Mouse (Mus musculus): ENCODE measurements around the gene Pth2r. TPM values are rescaled to one million over a fixed set of nuclear protein-coding genes. Genes with fewer than 3 reads are reported as not detected.
A peak's percentile ranks its signal among the peaks of the same experiment; 100 is the strongest.

Pth2r gene
- polyA plus RNA-seq (2014; fragmentation: Nextera tagmentation; extraction: Ambion mirVana): 0.10 and 0.18 TPM in 2 replicates

GRCm38 (mm10) chr1:65281756-65282155 is at the start of gene Pth2r:
Pth2r (plus strand) TSS chr1:65282056.
- no peak within 1 kb of the TSS for H3K4me2 ChIP-seq (ENCODE audit: low read depth, low read length)
- WGBS: 84% methylated on average over 6 of the region's 6 CpGs
- H3K36me3 ChIP-seq (ENCODE audit: control insufficient read depth, insufficient read depth, low read length): 0 out of 2 replicates have a peak, but pooled peaks cover 10% of the 10 kb centered on the region
- ATAC-seq (ENCODE audit: low read depth) (no peak), DNase-seq (ENCODE audit: low spot score) (no peak)
- no peaks in the 10 kb centered on the region for H3K4me1 ChIP-seq (ENCODE audit: control insufficient read depth, insufficient read depth, low read length)
- no peak within 1 kb of the TSS for H3K27ac ChIP-seq (replicated peaks; ENCODE audit: low read depth, low read length)
- H3K9ac ChIP-seq (ENCODE audit: low read depth, low read length): no peak within 1 kb of the TSS
- H3K9me3 ChIP-seq (ENCODE audit: control insufficient read depth, low read length): no peaks in the 10 kb centered on the region
- no peak within 1 kb of the TSS for H3K4me3 ChIP-seq (ENCODE audit: low read depth, low read length)
- no peaks in the 10 kb centered on the region for H3K27me3 ChIP-seq (replicated peaks; ENCODE audit: control insufficient read depth, insufficient read depth, low read length)

- no peak overlapping the region for H3K9ac ChIP-seq (ENCODE audit: low read depth, low read length)
- H3K4me1 ChIP-seq (ENCODE audit: control insufficient read depth, insufficient read depth, low read length): no peaks in the 10 kb centered on the region
- H3K36me3 ChIP-seq (ENCODE audit: control insufficient read depth, insufficient read depth, low read length): peaks cover 31% of the 10 kb centered on the region
- ATAC-seq (ENCODE audit: low read depth) (no peak), DNase-seq (ENCODE audit: low spot score) (peak; percentile 17)
- no peaks in the 10 kb centered on the region for H3K27me3 ChIP-seq (replicated peaks; ENCODE audit: control insufficient read depth, insufficient read depth, low read length)
- H3K4me3 ChIP-seq (ENCODE audit: low read depth, low read length): no peak overlapping the region
- H3K4me2 ChIP-seq (ENCODE audit: low read depth, low read length): no peak overlapping the region
- 72% methylated on average over 3 of the region's 3 CpGs for WGBS
- no peak overlapping the region for H3K27ac ChIP-seq (replicated peaks; ENCODE audit: low read depth, low read length)
- no peaks in the 10 kb centered on the region for H3K9me3 ChIP-seq (ENCODE audit: control insufficient read depth, low read length)
Measured at GRCm38 (mm10) chr1:65237712-65238111, 44.1 kb upstream of the Pth2r start.

DNA sequence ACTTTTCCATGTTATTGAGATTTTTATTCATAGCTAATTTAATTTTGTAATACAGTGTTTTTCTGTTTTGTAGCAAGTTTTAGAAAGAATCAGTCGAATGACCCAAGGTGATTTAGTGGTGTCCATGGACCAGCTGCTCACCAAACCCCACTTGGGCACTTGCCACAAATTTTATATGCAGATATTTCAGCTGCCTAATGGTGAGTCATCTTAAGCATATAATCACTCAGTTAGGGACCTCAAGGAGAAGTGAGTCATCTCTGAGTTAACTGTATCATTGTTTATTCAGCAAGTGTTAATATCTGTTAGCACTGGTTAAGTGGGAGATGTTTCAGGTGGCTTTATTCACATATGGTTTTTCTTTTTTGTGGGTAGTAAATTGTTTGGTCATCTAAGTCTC is 36.2 kb upstream of the Pth2r start:
- DNase-seq (ENCODE audit: low spot score) (no peak), ATAC-seq (ENCODE audit: low read depth) (no peak)
- Histone ChIP-seq H3K27ac (replicated peaks; ENCODE audit: low read depth, low read length) (no peak overlapping the region), H3K4me1 (ENCODE audit: control insufficient read depth, insufficient read depth, low read length) (no peaks in the 10 kb centered on the region), H3K4me2 (ENCODE audit: low read depth, low read length) (no peak overlapping the region), H3K4me3 (ENCODE audit: low read depth, low read length) (no peak overlapping the region), H3K9ac (ENCODE audit: low read depth, low read length) (no peak overlapping the region), H3K27me3 (replicated peaks; ENCODE audit: control insufficient read depth, insufficient read depth, low read length) (no peaks in the 10 kb centered on the region), H3K36me3 (ENCODE audit: control insufficient read depth, insufficient read depth, low read length) (peaks cover 27% of the 10 kb centered on the region), H3K9me3 (ENCODE audit: control insufficient read depth, low read length) (no peaks in the 10 kb centered on the region)
- 98% methylated on average over 1 of the region's 1 CpGs for WGBS

DNA sequence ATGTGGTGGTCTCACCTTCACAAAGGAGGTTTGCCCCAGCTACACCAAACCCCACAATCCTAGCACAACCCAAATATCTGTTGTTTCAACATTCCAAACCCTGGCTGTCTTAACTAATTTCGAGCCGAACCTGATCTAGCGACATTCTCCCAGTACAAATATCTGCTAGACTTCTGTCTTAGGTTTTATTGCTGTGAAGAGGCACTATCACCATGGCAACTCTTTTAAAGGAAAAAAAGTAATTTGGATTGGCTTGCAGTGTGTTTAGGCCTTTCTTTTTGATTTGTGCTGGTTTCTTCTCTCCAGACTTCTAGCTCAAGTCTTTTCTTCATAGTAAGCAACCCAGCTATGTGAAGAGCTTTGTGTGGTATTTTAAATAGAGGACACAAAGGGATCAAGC is 1.4 kb upstream of the Pth2r start:
- Histone ChIP-seq H3K9me3 (ENCODE audit: control insufficient read depth, low read length) (no peaks in the 10 kb centered on the region), H3K4me1 (ENCODE audit: control insufficient read depth, insufficient read depth, low read length) (no peaks in the 10 kb centered on the region), H3K9ac (ENCODE audit: low read depth, low read length) (no peak overlapping the region), H3K27ac (replicated peaks; ENCODE audit: low read depth, low read length) (no peak overlapping the region), H3K36me3 (ENCODE audit: control insufficient read depth, insufficient read depth, low read length) (0 out of 2 replicates have a peak, but pooled peaks cover 11% of the 10 kb centered on the region), H3K27me3 (replicated peaks; ENCODE audit: control insufficient read depth, insufficient read depth, low read length) (no peaks in the 10 kb centered on the region), H3K4me2 (ENCODE audit: low read depth, low read length) (no peak overlapping the region), H3K4me3 (ENCODE audit: low read depth, low read length) (no peak overlapping the region)
- ATAC-seq (ENCODE audit: low read depth): no peak
- no peak for DNase-seq (ENCODE audit: low spot score)
- whole genome bisulfite sequencing: 75% methylated on average over 3 of the region's 3 CpGs

DNA sequence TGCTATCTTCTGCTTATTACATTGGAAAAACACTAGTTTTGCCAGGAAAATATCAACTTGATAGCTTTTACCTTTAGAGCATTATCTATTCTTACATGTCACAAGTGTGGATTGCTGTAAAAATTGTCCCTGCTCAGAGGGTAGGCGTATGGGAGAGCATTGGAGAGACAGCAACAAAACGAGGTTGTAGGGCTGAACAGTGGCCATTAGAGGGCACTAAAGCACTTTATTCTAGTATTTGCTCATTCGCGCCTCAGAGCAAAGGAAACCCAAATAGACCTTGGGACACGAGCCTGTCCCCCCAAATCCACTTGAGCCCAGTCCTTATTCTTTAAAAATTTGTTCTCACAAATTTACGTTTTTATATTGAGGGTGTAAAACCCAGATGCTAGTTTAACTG is 910 bp downstream of the Pth2r start:
- Histone ChIP-seq H3K4me2 (ENCODE audit: low read depth, low read length) (no peak overlapping the region), H3K9ac (ENCODE audit: low read depth, low read length) (no peak overlapping the region), H3K4me1 (ENCODE audit: control insufficient read depth, insufficient read depth, low read length) (no peaks in the 10 kb centered on the region), H3K4me3 (ENCODE audit: low read depth, low read length) (no peak overlapping the region), H3K36me3 (ENCODE audit: control insufficient read depth, insufficient read depth, low read length) (0 out of 2 replicates have a peak, but pooled peaks cover 5% of the 10 kb centered on the region), H3K27ac (replicated peaks; ENCODE audit: low read depth, low read length) (no peak overlapping the region), H3K9me3 (ENCODE audit: control insufficient read depth, low read length) (no peaks in the 10 kb centered on the region), H3K27me3 (replicated peaks; ENCODE audit: control insufficient read depth, insufficient read depth, low read length) (no peaks in the 10 kb centered on the region)
- ATAC-seq (ENCODE audit: low read depth): no peak
- peak; percentile 77 for DNase-seq (ENCODE audit: low spot score)
- 8% methylated on average over 6 of the region's 6 CpGs for WGBS

DNA sequence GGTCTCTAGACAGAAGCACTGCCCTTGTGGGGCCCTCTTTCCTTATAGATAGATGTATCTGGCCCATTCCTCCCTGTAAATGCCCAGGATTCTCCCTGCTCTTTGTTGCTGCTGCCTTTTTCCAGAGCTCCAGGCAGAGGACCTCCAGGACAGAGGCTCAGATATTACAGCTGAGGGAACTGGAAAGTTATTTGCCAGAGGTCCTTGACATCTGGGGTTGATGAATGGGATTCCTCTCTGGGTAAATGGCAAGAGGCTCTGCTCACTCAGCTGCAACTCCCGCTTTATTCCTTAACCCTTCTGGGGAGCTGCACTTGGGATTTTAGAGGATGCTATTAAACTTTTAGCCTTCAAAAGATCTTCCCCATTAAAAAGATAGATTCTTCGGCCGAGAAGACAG is 26.6 kb downstream of the Pth2r start:
- H3K9ac ChIP-seq (ENCODE audit: low read depth, low read length): no peak overlapping the region
- DNase-seq (ENCODE audit: low spot score) (no peak), ATAC-seq (ENCODE audit: low read depth) (no peak)
- 62% methylated on average over 3 of the region's 3 CpGs for WGBS
- H3K27me3 ChIP-seq (replicated peaks; ENCODE audit: control insufficient read depth, insufficient read depth, low read length): peaks cover 19% of the 10 kb centered on the region
- no peak overlapping the region for H3K4me2 ChIP-seq (ENCODE audit: low read depth, low read length)
- H3K9me3 ChIP-seq (ENCODE audit: control insufficient read depth, low read length): no peaks in the 10 kb centered on the region
- H3K4me3 ChIP-seq (ENCODE audit: low read depth, low read length): no peak overlapping the region
- H3K36me3 ChIP-seq (ENCODE audit: control insufficient read depth, insufficient read depth, low read length): no peaks in the 10 kb centered on the region
- no peak overlapping the region for H3K27ac ChIP-seq (replicated peaks; ENCODE audit: low read depth, low read length)
- no peaks in the 10 kb centered on the region for H3K4me1 ChIP-seq (ENCODE audit: control insufficient read depth, insufficient read depth, low read length)

DNA sequence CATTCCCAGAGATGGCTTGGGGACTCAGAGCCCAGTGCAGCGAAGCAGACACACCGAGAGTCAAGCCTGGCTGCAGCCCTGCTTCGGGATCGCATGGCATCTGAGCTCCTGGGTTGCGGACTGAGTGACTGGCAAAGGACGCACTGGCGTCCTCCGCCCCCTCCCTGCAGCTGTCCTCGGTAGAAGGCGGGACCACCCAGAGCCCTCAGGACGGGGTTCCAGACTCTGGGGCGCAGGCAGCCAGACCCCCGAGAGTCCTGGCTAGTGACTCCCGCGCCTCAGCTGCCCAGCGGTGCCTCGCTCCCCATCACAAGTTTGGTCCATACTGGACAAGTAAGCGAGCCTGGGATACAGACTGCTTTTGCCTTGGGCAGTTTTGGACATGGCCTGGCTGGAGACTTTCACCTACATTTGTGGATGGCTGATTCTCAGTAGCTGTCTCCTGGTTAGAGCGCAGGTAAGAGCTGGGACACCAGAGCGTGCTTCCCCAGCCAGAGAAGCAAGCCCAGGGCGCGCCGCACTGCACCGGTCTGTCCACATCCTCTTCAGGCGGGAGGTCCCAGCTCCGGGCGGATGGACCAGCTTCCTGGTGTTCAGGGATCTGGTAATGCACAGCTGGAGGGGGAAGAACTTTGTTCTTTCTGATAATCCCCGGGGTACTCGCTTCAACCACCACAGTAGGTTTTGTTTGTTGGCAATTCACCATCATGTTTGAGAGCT is 29.5 kb downstream of the Pth2r start:
- peak overlapping the region; percentile 75 for H3K4me2 ChIP-seq (ENCODE audit: low read depth, low read length)
- H3K27ac ChIP-seq (replicated peaks; ENCODE audit: low read depth, low read length): no peak overlapping the region
- H3K4me1 ChIP-seq (ENCODE audit: control insufficient read depth, insufficient read depth, low read length): no peaks in the 10 kb centered on the region
- H3K4me3 ChIP-seq (ENCODE audit: low read depth, low read length): peak overlapping the region; percentile 36
- under 1% methylated on average over 28 of the region's 29 CpGs for WGBS
- ATAC-seq (ENCODE audit: low read depth) (0 out of 2 replicates have a peak, but pooled peaks have one; percentile 37), DNase-seq (ENCODE audit: low spot score) (peak; percentile 17)
- no peaks in the 10 kb centered on the region for H3K9me3 ChIP-seq (ENCODE audit: control insufficient read depth, low read length)
- H3K9ac ChIP-seq (ENCODE audit: low read depth, low read length): peak overlapping the region; percentile 38
- peaks cover 19% of the 10 kb centered on the region for H3K27me3 ChIP-seq (replicated peaks; ENCODE audit: control insufficient read depth, insufficient read depth, low read length)
- no peaks in the 10 kb centered on the region for H3K36me3 ChIP-seq (ENCODE audit: control insufficient read depth, insufficient read depth, low read length)

DNA sequence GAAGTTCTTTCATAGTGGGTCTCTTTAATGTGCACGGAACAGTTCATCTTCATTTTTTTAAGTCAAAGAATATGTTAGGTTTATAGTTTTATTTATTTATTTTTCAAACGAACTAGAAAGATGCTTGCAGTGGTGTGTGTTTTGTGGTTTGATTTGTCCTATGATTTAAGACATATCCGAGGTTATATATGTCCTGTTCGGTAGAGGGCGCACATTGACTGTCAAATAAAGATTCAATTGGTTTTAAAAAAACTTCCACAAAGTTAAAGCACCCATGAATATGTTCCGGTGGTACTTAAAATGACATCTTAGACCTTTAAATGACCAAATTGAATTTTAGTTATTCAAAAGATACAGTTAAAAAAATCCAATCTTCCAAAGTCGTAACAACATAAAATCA is 30.3 kb downstream of the Pth2r start:
- no peak for ATAC-seq (ENCODE audit: low read depth)
- H3K36me3 ChIP-seq (ENCODE audit: control insufficient read depth, insufficient read depth, low read length): no peaks in the 10 kb centered on the region
- peak; percentile 86 for DNase-seq (ENCODE audit: low spot score)
- no peak overlapping the region for H3K9ac ChIP-seq (ENCODE audit: low read depth, low read length)
- peak overlapping the region; percentile 36 for H3K4me3 ChIP-seq (ENCODE audit: low read depth, low read length)
- no peaks in the 10 kb centered on the region for H3K9me3 ChIP-seq (ENCODE audit: control insufficient read depth, low read length)
- H3K4me2 ChIP-seq (ENCODE audit: low read depth, low read length): peak overlapping the region; percentile 75
- H3K4me1 ChIP-seq (ENCODE audit: control insufficient read depth, insufficient read depth, low read length): no peaks in the 10 kb centered on the region
- 9% methylated on average over 7 of the region's 7 CpGs for WGBS
- peaks cover 19% of the 10 kb centered on the region for H3K27me3 ChIP-seq (replicated peaks; ENCODE audit: control insufficient read depth, insufficient read depth, low read length)
- no peak overlapping the region for H3K27ac ChIP-seq (replicated peaks; ENCODE audit: low read depth, low read length)

GRCm38 (mm10) chr1:65312896-65313295 is 31.0 kb downstream of the Pth2r start:
- H3K4me2 ChIP-seq (ENCODE audit: low read depth, low read length): no peak overlapping the region
- peaks cover 19% of the 10 kb centered on the region for H3K27me3 ChIP-seq (replicated peaks; ENCODE audit: control insufficient read depth, insufficient read depth, low read length)
- no peaks in the 10 kb centered on the region for H3K9me3 ChIP-seq (ENCODE audit: control insufficient read depth, low read length)
- no peak overlapping the region for H3K27ac ChIP-seq (replicated peaks; ENCODE audit: low read depth, low read length)
- no peak overlapping the region for H3K4me3 ChIP-seq (ENCODE audit: low read depth, low read length)
- no peak for DNase-seq (ENCODE audit: low spot score)
- H3K9ac ChIP-seq (ENCODE audit: low read depth, low read length): no peak overlapping the region
- no peak for ATAC-seq (ENCODE audit: low read depth)
- WGBS: 66% methylated on average over 2 of the region's 2 CpGs
- H3K36me3 ChIP-seq (ENCODE audit: control insufficient read depth, insufficient read depth, low read length): no peaks in the 10 kb centered on the region
- no peaks in the 10 kb centered on the region for H3K4me1 ChIP-seq (ENCODE audit: control insufficient read depth, insufficient read depth, low read length)

Data from embryonic facial prominence, embryonic 14.5 days (tissue).